Mouse (Mus musculus): ENCODE measurements around the gene Wasl.

- TF ChIP-seq POLR2A (IDR thresholded peaks at IDR 0.05; ENCODE audit: borderline replicate concordance, extremely low read depth, insufficient read depth, insufficient read length, poor library complexity, severe bottlenecking) (no peak), CTCF (IDR thresholded peaks at IDR 0.05; ENCODE audit: borderline replicate concordance, extremely low read depth, insufficient read depth, insufficient read length) (no peak)
Measured at GRCm38 (mm10) chr6:24664133-24664866, 509 bp downstream of the Wasl start.
